Mouse (Mus musculus) CD8-positive naive resting alpha-beta T cell, adult 2 months (primary cell): Measurements from ENCODE around the gene Ssc4d.
A peak's percentile ranks its signal among the peaks of the same experiment; 100 is the strongest.

Experiments used
- DNase-seq, 2 experiments: peaks; one replicate each; pipeline ENCODE4 v3.0.0; 2022; ENCODE audit warnings: low read depth in 2 of 2, low spot score in 2 of 2

Ssc4d gene

GRCm38 (mm10) chr5:135974365-135974764 is at the start of gene Ssc4d:
TSS of gene Ssc4d (minus strand) at chr5:135974531.
- no peak for DNase-seq

GRCm38 (mm10) chr5:136019907-136020306 is 45.6 kb upstream of the Ssc4d start:
- no peak for DNase-seq

GRCm38 (mm10) chr5:136018726-136019125 is 44.4 kb upstream of the Ssc4d start:
- DNase-seq = no peak

GRCm38 (mm10) chr5:136017262-136017661 is 42.9 kb upstream of the Ssc4d start:
- no peak for DNase-seq

- DNase-seq = no peak
Measured at GRCm38 (mm10) chr5:136016014-136016876, 41.9 kb upstream of the Ssc4d start.

- no peak for DNase-seq
Measured at GRCm38 (mm10) chr5:136015586-136015985, 41.3 kb upstream of the Ssc4d start.

GRCm38 (mm10) chr5:136014877-136015276 is 40.5 kb upstream of the Ssc4d start:
- no peak for DNase-seq

- DNase-seq = no peak
Measured at GRCm38 (mm10) chr5:136007745-136008144, 33.4 kb upstream of the Ssc4d start.

- DNase-seq = no peak
Measured at GRCm38 (mm10) chr5:136004537-136004936, 30.2 kb upstream of the Ssc4d start.

- DNase-seq = no peak
Measured at GRCm38 (mm10) chr5:136002751-136003151, 28.4 kb upstream of the Ssc4d start.

- no peak for DNase-seq
Measured at GRCm38 (mm10) chr5:136002325-136002724, 28.0 kb upstream of the Ssc4d start.

GRCm38 (mm10) chr5:136001222-136001621 is 26.9 kb upstream of the Ssc4d start:
- no peak for DNase-seq

GRCm38 (mm10) chr5:135996162-135996561 is 21.8 kb upstream of the Ssc4d start:
- no peak for DNase-seq

- peak; percentile 87 to 92 for DNase-seq
Measured at GRCm38 (mm10) chr5:135994725-135995687, 20.7 kb upstream of the Ssc4d start, which contains the start of gene Dtx2. TSS of gene Dtx2 (plus strand) at chr5:135994800.

- no peak for DNase-seq
Measured at GRCm38 (mm10) chr5:135994335-135994724, 20.0 kb upstream of the Ssc4d start.

- DNase-seq = no peak
Measured at GRCm38 (mm10) chr5:135993381-135993965, 19.1 kb upstream of the Ssc4d start.

- no peak for DNase-seq
Measured at GRCm38 (mm10) chr5:135990601-135991000, 16.3 kb upstream of the Ssc4d start.

GRCm38 (mm10) chr5:135987248-135987647 is 12.9 kb upstream of the Ssc4d start:
- no peak for DNase-seq

- DNase-seq = no peak
Measured at GRCm38 (mm10) chr5:135984546-135985044, 10.3 kb upstream of the Ssc4d start.

GRCm38 (mm10) chr5:135982398-135982797 is 8.1 kb upstream of the Ssc4d start:
- no peak for DNase-seq

- no peak for DNase-seq
Measured at GRCm38 (mm10) chr5:135979904-135980303, 5.6 kb upstream of the Ssc4d start, which contains the start of gene Zp3. TSS of gene Zp3 (plus strand) at chr5:135980099.
